Mouse (Mus musculus) limb, embryonic 11.5 days (tissue): ENCODE measurements around the gene Zdhhc22. TPM values are rescaled to one million over a fixed set of nuclear protein-coding genes. Genes with fewer than 3 reads are reported as not detected.

ENCODE experiments used
- ATAC-seq: fragments of 200-750 bp; cut with Nextera tagmentation; 2 replicates; pipeline ENCODE4 v1.8.0; 2017; ENCODE audit warnings: low read depth; ENCODE audit not compliant: insufficient number of reproducible peaks, low FRiP score, low TSS enrichment
- DNase-seq: peaks from one replicate; pipeline ENCODE4 v3.0.0-alpha.2; 2015; ENCODE audit warnings: low spot score
- H3K27ac ChIP-seq: fragments of 300-500 bp; sonication (generic); replicated peaks from 2 replicates; pipeline ENCODE4 v1.5.1; 2014; ENCODE audit warnings: low read depth, mild to moderate bottlenecking, low read length
- H3K27me3 ChIP-seq: fragments of 300-500 bp; sonication (generic); 2 replicates; pipeline ENCODE4 v1.6.1; 2014; ENCODE audit warnings: mild to moderate bottlenecking, low read length, mixed read lengths; ENCODE audit not compliant: control insufficient read depth, insufficient read depth
- H3K36me3 ChIP-seq: fragments of 300-500 bp; sonication (generic); 2 replicates; pipeline ENCODE4 v1.6.1; 2014; ENCODE audit warnings: mild to moderate bottlenecking, low read length, moderate library complexity, mixed read lengths; ENCODE audit not compliant: control insufficient read depth, insufficient read depth
- H3K4me1 ChIP-seq: fragments of 300-500 bp; sonication (generic); 2 replicates; pipeline ENCODE4 v1.6.1; 2014; ENCODE audit warnings: low read length, mixed read lengths; ENCODE audit not compliant: control insufficient read depth, insufficient read depth
- H3K4me2 ChIP-seq: fragments of 300-500 bp; sonication (generic); 2 replicates; pipeline ENCODE4 v1.6.1; 2014; ENCODE audit warnings: low read depth, mild to moderate bottlenecking, moderate library complexity; ENCODE audit not compliant: severe bottlenecking
- H3K4me3 ChIP-seq: fragments of 300-500 bp; sonication (generic); 2 replicates; pipeline ENCODE4 v1.5.1; 2014; ENCODE audit warnings: low read depth, low read length
- H3K9ac ChIP-seq: fragments of 300-500 bp; sonication (generic); 2 replicates; pipeline ENCODE4 v1.6.1; 2014; ENCODE audit warnings: mild to moderate bottlenecking, low read length
- H3K9me3 ChIP-seq: fragments of 300-500 bp; sonication (generic); 2 replicates; pipeline ENCODE4 v1.6.1; 2016; ENCODE audit warnings: low read length; ENCODE audit not compliant: control insufficient read depth
- WGBS: fragments of 180-500 bp; shearing (Covaris S2); extraction: QIAGEN DNeasy Blood & Tissue Kit; methylation state at CpG from one replicate; pipeline ENCODE4 v1.1.7; 2014; 5-methylcytosine and 5-hydroxymethylcytosine counted together
- polyA plus RNA-seq: library from polyadenylated mRNA; unstranded; fragments of >200 nt; fragmentation: Nextera tagmentation; extraction: Ambion mirVana; gene quantifications from 2 replicates; pipeline ENCODE4 v1.2.1, GENCODE M21; 2014

Gene Zdhhc22
- polyA plus RNA-seq, 1 experiment from 2014 or later: 0.05 TPM

DNA sequence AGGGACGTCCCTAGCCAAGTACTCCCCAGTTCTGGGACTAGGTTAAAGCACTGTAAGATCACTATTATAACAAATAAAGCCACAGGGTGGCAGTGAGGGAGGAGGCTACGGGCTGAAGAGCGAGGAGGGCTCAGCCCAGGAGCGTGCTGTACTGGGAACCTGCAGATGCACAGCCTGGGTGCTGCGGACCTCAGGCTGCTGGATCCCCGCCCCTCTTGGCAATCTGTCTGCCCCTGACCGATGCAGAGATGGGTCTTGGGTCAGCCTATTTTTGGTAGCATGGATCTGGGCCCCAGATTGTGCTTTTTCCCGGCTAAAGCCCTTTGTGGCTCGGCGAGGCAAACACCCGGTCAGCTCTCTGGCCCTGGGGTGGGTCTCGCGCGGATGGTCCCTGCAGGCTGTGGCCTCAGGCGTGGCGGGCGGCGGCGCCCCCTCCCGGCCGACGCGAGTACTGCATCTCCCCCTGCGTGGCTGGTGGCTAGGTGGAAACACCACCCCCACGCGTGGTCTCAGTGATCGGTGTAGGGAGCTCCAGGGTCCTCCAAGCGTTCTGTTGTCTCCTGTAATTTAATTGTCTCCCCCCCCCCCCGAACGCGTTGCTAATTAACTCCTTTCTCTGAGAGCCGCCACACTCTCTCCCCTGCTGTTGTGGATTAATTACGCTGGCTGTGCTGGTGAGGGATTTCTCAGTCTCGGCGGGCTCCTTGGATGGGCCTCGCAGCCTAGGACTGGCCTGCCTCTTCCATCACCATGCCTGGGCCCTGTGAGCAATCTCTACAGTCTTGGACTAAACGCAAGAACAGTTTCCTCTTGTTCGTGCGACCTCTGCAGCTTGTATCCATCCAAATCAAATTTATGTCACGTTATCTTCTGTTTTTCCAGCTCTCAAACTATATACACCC, 15.6 kb downstream of the Zdhhc22 start:
- peak; percentile 56; the same call in 1 of the 2 replicates for ATAC-seq
- H3K4me3 ChIP-seq: peak overlapping the region; percentile 15
- H3K36me3 ChIP-seq: no peaks in the 10 kb centered on the region
- peak overlapping the region; percentile 32; the same call in 1 of the 2 replicates for H3K9ac ChIP-seq
- H3K4me2 ChIP-seq: peak overlapping the region; percentile 51
- DNase-seq: peak; percentile 85
- H3K9me3 ChIP-seq: no peaks in the 10 kb centered on the region
- no peak overlapping the region for H3K27ac ChIP-seq
- H3K27me3 ChIP-seq: 0 out of 2 replicates have a peak, but pooled peaks cover 6% of the 10 kb centered on the region
- 9% methylated on average over 38 of the region's 40 CpGs for WGBS
- H3K4me1 ChIP-seq: peaks cover 5% of the 10 kb centered on the region; the same call in 1 of the 2 replicates

DNA sequence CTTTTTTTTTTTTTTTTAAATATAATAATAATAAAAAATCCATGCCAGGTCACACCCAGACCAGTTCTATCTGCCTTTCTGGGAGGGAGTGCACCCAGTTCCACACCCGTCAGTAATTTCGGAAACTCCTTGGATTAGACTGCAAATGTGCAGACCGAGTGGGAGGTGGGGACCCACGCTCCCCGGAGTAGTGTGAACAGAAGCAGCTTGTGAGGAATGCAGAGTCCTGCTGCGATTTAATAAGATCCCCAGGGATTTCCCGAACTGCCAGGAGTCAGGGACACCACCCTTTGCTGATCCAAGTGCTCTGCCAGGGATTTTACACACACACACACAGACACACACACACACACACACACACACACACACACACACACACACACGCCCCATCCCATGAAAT, 16.5 kb downstream of the Zdhhc22 start:
- WGBS: 33% methylated on average over 8 of the region's 8 CpGs

DNA sequence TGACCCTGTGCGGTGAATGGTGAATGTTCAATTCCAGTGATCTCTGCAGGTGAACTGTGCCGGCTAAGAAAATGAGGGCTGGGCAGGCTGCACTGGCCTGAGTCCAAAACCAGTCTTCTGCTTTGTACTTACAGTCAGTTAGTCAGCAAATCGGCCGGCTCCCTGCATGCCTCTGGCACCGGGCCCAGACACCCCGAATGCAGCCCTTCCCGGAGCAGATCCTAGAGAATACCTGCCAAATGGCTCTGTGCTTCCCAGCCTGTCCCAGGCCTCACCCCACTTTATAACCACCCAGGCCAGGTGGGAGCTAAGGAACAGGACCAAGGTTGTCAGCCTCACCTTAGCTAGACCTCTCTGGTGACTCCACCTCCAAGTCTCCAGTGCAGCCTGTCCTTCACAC, 17.0 kb downstream of the Zdhhc22 start:
- Histone ChIP-seq H3K36me3 (no peaks in the 10 kb centered on the region), H3K27me3 (0 out of 2 replicates have a peak, but pooled peaks cover 3% of the 10 kb centered on the region), H3K27ac (no peak overlapping the region), H3K4me3 (no peak overlapping the region), H3K4me2 (no peak overlapping the region), H3K9me3 (no peaks in the 10 kb centered on the region), H3K9ac (no peak overlapping the region), H3K4me1 (peaks cover 5% of the 10 kb centered on the region; the same call in 1 of the 2 replicates)
- ATAC-seq (0 out of 2 replicates have a peak, but pooled peaks have one; percentile 7), DNase-seq (no peak)
- WGBS: 57% methylated on average over 7 of the region's 7 CpGs

More for the DNA sequence above, 16.5 kb downstream of the Zdhhc22 start:
- 0 out of 2 replicates have a peak, but pooled peaks cover 6% of the 10 kb centered on the region for H3K27me3 ChIP-seq
- no peaks in the 10 kb centered on the region for H3K9me3 ChIP-seq
- H3K9ac ChIP-seq: no peak overlapping the region
- ATAC-seq (0 out of 2 replicates have a peak, but pooled peaks have one; percentile 22), DNase-seq (no peak)
- no peak overlapping the region for H3K4me3 ChIP-seq
- no peak overlapping the region for H3K27ac ChIP-seq
- no peaks in the 10 kb centered on the region for H3K36me3 ChIP-seq
- no peak overlapping the region for H3K4me2 ChIP-seq
- peaks cover 5% of the 10 kb centered on the region; the same call in 1 of the 2 replicates for H3K4me1 ChIP-seq

DNA sequence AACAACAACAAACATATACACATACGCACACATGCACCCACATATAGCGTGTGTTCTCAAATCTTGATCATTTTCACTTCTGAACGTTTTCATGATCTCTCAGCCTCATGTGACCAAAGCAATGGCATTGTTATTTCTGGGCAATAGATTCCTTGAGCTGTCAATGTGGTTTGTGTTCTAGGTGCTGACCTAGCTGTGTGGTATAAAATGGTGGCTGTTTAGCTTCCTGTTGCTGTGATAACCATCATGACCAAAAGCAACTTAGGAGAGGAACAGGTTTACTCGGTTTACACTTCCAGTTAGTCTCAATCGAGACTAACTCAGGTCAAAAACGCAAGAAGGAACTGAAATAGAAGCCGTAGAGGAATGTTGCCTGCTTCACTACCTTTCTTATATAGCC, 19.1 kb downstream of the Zdhhc22 start:
- Histone ChIP-seq H3K4me2 (no peak overlapping the region), H3K27me3 (no peaks in the 10 kb centered on the region), H3K9me3 (no peaks in the 10 kb centered on the region), H3K27ac (no peak overlapping the region), H3K4me1 (peaks cover 5% of the 10 kb centered on the region; the same call in 1 of the 2 replicates), H3K36me3 (no peaks in the 10 kb centered on the region), H3K4me3 (no peak overlapping the region), H3K9ac (no peak overlapping the region)
- WGBS: 88% methylated on average over 7 of the region's 7 CpGs
- ATAC-seq: no peak
- DNase-seq: no peak

DNA sequence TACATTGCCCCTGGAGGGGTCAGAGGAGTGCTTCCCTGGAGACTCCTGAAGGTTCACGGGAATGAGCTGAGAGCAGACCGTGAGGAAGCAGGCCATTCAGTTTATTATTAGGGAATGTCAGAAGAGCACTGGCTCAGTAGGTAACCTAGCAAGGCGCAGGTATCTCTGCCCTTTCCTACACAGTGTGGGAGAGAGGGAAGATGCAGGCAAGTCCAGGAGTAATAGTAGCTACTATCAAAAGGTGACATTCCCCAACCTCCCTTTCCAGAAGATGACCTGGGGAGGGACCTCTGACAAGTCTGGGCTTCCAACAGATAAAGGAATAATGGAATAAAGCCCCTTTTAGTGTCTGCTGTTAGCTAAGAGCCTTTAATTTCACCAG, 21.0 kb downstream of the Zdhhc22 start:
- WGBS: 69% methylated on average over 3 of the region's 3 CpGs
- Histone ChIP-seq H3K9me3 (no peaks in the 10 kb centered on the region), H3K4me2 (no peak overlapping the region), H3K36me3 (no peaks in the 10 kb centered on the region), H3K27ac (no peak overlapping the region), H3K9ac (no peak overlapping the region), H3K4me3 (no peak overlapping the region), H3K4me1 (peaks cover under 1% of the 10 kb centered on the region; the same call in 1 of the 2 replicates), H3K27me3 (no peaks in the 10 kb centered on the region)
- no peak for ATAC-seq
- no peak for DNase-seq

DNA sequence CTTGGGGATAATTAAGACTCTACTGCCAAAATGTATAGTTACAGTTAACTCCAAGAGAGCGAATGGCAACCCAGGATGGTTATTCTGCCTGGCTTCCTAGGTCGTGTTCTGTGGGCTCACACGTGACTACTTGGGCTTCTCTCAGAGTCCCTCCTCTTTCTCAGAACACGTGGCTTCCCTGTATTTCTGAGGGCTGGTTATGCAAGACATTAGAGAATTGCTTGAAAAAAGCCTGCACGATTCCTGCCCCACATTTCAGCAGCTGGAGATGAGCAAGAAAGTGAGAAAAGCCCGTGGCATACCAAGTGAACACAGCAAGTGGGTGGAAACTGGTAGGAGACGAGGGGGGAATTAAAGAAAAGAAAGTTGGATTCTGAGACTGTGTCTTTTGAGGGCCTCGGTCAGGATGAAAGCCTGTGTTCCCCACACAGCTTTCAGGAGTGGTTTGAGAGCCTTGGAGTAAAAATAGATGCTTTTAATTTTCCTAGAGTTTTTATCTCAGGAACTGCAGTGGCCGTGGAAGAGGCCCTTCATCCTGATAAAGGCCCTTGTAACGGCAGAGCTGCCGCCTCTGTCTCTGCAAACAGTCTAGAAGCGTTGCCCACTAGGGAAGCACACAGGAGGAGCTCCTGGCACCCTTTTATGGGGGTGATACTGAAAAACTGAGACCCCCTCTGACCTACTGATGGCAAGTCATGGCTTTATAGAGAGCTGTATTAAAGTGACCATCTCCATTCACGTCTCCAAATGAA, 21.6 kb downstream of the Zdhhc22 start:
- ATAC-seq (no peak), DNase-seq (no peak)
- 72% methylated on average over 13 of the region's 13 CpGs for WGBS
- H3K27me3 ChIP-seq: no peaks in the 10 kb centered on the region
- no peak overlapping the region for H3K4me3 ChIP-seq
- H3K36me3 ChIP-seq: no peaks in the 10 kb centered on the region
- no peaks in the 10 kb centered on the region for H3K9me3 ChIP-seq
- H3K4me2 ChIP-seq: no peak overlapping the region
- no peak overlapping the region for H3K27ac ChIP-seq
- H3K4me1 ChIP-seq: no peaks in the 10 kb centered on the region
- no peak overlapping the region for H3K9ac ChIP-seq

DNA sequence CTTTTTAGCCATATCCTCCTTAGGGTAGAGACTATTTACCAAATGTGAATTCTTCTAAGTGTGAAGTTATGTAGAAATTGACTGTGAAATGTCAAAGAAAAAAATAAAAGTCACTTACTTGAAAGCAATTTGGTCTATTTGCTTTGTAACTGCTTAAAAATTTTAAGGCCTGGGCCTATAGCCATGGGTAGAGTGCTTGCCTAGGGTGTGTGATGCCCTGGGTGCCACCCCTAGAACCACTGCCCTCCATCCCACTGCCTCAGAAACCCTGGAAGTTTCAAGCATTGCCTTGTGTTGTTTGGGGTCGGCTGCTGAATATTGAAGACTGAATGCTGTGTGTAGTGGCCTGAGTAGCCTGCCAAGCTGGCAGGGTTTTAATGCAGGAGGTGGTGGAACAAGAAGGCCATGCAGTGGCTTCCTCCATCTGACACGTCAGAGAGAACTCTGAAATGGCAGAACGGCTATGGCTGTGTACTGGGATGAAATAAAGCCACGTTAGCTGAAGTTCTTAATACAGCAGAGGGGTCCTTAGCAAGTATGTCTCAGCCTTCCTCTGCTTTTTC, 24.9 kb downstream of the Zdhhc22 start:
- H3K9ac ChIP-seq: no peak overlapping the region
- no peak overlapping the region for H3K4me2 ChIP-seq
- no peaks in the 10 kb centered on the region for H3K27me3 ChIP-seq
- DNase-seq: no peak
- WGBS: 90% methylated on average over 4 of the region's 4 CpGs
- H3K4me1 ChIP-seq: no peaks in the 10 kb centered on the region
- no peak for ATAC-seq
- H3K9me3 ChIP-seq: no peaks in the 10 kb centered on the region
- no peak overlapping the region for H3K4me3 ChIP-seq
- H3K27ac ChIP-seq: no peak overlapping the region
- H3K36me3 ChIP-seq: peaks cover 14% of the 10 kb centered on the region
